Mouse (Mus musculus) left cerebral cortex, adult 11 months (tissue): ENCODE data around the gene Dcaf11.

ENCODE experiments used
- DNase-seq: peaks from one replicate; pipeline ENCODE4 v3.0.0; 2022; ENCODE audit warnings: low spot score

The Dcaf11 gene

DNA sequence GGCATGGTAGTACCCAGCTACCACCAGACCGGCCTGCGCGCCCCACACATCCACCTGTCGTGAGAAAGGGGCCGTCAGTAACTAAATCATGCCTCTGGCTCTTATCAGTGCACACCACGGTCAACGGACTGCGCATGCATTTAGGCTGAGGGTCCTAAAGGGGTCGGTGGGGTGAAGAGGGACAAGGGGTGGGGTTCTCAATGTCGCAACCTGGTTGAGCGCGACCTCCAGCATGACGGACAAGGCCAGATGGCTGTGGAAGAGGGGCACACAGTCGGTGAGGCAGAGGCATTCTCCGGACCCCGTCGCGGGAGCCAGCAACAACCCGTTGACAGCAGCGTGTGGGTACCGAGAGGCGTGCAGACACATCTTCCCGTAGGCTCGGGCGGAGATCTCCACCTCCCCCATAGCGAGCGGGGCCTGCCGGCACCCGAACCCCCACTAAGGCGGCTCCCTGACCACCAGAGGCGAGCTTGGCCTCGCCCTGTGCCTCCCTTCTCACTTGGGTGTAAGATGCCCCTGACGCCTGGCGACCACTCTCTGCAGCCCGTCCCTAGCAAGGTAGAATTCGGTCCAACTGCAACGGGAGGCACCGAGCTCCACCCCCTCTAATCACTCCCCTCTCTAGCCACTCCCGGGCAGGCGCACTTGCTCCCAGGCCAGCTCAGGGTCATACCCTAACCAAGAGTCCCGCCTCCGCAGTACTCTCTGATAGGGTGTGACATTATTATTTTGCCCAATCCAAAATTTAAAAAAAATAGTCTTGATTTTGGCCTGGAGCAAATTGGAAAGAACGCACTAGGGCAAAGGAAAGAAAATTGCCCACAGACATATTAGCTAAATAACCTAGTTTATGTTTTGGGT is 25.1 kb downstream of the Dcaf11 start, which contains the start of gene Emc9:
Gene Emc9, minus strand, starts transcription at position 601 of the 864 bp plus-strand sequence.
- DNase-seq = peak; percentile 48

DNA sequence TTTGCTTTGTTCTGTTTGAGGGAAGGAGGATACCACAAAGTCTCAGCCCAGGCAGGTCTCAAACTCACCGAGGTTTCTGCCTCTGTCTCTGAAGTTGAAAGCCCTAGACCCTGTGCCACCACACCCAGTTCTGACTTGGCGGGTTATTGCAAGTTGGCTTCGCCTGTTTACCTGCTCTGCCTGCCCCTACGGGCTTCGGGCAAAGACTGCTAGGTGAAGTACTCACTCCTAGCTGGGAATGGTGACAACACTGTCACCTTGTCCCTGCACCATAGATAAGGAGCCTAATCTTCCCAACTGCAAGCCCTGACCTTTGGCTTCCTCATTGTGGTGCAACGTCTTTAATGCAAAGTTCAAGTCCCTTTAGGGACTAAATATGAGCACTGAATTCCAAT is 25.8 kb downstream of the Dcaf11 start:
- no peak for DNase-seq

DNA sequence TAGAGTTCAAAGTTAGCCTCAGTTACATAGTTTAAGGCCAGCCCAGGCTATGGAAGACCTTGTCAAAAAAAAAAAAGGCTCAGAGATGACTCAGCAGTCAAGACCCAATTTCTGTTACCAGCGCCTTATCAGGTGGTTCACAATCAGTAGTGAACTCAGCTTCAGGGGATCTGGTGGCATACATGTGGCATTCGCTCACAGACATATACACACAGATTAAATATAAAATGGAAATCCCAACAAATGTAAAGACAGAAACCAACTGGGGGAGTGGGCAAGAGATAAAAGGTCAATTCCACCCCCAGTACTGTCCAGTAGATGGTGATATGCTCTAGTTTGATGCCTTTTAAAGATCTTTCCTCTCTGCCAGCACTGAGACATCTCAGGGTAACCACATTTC is 26.3 kb downstream of the Dcaf11 start:
- DNase-seq = no peak

DNA sequence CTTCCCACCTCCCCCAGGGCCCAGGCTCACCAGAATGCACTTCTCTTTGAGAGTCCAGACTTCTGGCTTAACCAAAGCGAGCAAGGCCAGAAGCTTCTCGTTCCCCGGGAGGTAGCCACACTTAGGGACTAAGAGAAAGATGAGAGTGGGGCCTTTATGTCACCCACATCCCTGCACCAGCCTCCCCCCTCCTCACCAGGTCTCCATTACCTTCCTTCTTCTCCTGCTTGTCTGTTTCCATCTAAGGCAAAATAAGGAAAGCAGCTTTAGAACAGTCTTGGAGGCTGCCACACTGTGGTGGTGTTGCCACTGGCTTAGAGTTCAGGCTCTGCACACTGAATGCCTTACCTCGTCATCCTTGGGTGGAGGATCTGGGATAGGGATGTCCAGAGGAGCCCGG is 29.5 kb downstream of the Dcaf11 start:
- DNase-seq = no peak

DNA sequence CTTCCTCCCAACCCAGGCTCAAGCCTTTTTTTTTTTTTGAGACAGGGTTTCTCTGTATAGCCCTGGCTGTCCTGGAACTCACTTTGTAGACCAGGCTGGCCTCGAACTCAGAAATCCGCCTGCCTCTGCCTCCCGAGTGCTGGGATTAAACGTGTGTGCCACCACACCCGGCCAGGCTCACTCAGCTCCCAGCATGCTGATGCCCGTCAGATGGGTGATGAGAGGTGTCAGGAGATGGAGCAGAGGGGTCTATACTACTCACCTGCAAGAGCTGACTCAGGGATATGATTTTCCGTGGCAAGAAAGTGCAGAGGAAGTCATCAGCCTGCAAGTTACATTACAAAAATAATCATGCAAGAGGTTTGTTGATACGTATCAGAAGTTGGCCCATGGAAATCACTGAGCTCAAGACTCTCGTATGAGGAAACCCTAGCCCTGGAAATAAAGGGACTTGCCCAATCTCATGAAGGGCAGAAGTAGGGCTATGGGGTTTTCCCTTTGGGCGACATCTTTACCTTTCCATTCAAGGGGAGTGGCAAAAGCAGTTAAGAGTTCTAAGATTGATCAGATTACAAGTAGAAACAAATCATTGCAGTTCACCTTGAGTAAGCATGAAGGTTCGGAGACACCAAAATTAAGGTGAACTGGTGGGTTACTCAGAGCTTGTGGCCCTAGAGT is 30.1 kb downstream of the Dcaf11 start:
- DNase-seq = no peak

DNA sequence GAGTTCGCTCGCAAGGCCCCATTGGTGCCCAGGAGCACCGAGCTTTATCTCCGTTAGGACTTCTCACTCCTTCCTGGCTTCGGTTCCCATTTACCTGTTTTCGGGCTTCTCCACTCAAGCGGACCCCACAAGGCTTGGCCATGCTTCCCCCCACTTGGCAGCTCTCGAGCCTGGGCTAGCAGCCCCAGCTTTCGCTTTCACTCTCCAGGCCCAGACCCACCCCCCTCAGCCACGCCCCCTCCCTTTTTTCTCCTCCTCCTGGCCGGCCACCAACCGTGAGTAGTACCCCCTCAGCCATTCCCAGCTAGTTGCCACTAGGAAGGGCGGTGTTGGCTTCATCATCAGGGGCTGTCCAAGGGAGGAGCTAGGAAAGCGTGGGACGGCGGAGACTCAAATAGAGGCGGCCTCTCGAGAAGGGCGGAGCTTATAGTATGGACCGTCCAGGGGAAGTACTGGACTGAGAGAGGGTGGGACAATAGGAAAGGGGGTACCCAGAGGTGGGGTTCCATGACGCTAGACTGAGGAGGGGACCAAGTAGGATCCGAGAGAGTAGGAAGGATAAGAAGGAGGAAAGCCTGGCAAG is 31.0 kb downstream of the Dcaf11 start, which contains the start of gene Psme2:
Gene Psme2, minus strand, starts transcription at position 366 of the 583 bp plus-strand sequence.
- DNase-seq = peak; percentile 90

DNA sequence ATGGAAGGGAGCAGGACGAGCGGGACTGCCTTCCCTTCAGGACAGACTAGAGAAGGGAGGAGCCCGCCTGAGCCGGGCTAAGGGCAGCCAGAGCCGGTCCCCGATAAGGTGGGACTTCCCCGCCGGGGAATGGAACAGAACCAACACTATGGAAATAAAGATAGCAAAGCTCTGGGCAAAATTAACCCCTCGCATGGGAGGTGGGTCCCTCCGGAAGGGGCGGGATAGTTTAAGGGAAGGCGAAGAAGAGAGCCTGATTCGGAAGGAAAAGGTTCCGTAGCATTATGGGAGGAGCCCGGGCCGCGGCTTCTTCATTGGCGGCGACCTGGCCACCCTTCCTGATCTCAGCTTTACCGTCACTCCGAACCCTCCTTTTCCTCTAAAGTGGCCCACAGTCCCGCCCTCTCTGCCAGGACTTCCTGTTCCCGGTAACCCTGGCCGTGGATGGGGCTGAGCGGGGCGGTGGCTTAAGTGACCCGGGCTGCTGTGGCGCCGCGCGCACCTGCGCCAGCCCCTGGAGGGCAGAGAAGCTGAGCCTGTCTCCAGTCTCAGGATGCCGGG is 31.6 kb downstream of the Dcaf11 start, which contains the start of gene Rnf31:
Gene Rnf31, plus strand, starts transcription at position 378 of the 561 bp plus-strand sequence.
- peak; percentile 91 for DNase-seq

DNA sequence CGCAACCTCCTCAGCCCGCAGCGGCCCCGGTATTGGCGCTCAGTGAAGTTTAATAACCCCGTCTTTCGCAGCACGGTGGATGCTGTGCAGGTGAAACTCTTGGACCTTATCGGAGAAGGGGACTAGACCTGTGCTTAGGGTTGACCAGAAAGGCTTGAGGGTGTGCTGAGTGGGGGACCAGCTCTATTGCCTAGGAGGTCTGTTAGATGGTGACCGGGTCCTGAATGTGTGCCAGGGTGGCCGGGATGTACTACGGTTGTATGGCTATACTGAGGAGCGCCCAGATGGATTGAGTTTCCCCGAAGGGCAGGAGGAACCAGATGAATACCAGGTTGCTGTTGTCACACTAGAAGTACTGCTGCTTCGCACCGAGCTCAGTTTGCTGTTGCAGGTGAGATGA is 32.4 kb downstream of the Dcaf11 start:
- DNase-seq = no peak

DNA sequence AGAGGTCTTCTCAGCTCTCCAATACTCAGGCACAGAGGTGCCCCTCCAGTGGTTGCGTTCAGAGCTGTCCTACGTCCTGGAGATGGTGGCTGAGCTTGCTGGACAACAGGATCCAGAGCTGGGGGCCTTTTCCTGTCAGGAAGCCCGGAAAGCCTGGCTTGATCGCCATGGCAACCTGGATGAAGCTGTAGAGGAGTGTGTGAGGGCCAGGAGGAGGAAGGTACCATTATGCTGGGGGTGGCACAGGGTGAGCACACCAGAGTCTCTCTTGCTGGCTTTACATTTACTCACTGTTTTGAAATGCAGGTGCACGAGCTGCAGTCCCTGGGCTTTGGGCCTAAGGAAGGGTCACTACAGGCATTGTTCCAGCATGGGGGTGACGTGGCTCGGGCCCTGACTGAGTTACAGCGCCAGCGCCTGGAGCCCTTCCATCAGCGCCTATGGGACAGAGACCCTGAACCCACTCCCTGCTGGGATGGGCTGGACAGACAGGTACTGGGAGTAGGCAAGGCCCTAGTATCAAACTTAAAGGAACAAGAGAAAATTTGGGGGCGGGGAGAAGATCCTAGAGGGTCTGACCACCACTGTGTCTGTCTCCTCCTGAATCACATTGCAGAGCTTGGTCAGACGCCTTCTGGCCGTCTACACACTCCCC is 36.4 kb downstream of the Dcaf11 start:
- no peak for DNase-seq

DNA sequence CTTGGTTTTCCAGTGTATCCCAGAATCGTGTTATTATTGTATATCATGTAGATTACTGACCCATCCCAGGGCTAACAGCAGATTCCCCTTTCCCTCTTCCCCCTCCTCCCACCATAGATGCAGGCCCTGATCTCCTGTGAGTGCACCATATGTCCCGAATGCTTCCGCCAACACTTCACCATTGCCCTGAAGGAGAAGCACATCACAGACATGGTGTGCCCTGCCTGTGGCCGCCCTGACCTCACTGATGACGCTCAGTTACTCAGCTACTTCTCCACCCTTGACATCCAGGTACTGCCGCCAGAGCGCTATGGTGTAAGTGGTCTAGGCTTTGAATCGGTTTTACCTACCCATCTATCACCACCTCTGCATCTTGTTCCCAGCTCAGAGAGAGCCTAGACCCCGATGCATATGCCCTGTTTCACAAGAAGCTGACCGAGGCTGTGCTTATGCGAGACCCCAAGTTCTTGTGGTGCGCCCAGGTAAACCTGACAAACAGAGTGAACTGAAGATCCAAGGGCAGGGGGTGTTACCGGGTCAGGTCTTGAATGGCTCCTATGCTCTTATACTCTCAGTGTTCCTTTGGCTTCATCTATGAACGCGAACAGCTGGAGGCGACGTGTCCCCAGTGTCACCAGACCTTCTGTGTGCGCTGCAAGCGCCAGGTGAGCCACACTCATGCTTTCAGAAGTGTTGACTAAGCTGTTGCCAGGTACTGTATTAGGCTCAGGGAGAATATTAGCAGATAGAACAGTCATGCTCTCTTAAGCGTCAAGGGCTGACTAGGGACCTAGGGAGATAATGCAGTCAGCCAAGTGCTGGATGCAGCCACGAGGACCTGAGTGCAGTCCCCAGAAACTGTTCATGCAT is 39.0 kb downstream of the Dcaf11 start:
- no peak for DNase-seq

DNA sequence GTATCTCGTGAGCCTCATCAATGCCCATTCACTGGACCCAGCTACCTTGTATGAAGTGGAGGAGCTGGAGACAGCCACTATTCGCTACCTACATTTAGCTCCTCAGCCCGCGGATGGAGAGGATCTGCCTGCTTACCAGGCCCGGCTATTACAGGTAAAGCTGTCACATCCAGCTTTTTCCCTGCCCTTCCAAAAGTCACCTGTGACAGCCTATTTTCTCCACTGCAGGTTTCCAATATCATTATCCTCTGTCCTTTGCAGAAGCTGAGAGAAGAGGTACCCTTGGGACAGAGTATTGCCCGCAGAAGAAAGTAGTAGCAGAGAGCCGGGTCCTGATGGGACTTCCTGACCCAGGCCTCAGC is 43.4 kb downstream of the Dcaf11 start, which contains the start of gene Irf9:
Gene Irf9, plus strand, starts transcription at position 301 of the 362 bp plus-strand sequence.
- no peak for DNase-seq

DNA sequence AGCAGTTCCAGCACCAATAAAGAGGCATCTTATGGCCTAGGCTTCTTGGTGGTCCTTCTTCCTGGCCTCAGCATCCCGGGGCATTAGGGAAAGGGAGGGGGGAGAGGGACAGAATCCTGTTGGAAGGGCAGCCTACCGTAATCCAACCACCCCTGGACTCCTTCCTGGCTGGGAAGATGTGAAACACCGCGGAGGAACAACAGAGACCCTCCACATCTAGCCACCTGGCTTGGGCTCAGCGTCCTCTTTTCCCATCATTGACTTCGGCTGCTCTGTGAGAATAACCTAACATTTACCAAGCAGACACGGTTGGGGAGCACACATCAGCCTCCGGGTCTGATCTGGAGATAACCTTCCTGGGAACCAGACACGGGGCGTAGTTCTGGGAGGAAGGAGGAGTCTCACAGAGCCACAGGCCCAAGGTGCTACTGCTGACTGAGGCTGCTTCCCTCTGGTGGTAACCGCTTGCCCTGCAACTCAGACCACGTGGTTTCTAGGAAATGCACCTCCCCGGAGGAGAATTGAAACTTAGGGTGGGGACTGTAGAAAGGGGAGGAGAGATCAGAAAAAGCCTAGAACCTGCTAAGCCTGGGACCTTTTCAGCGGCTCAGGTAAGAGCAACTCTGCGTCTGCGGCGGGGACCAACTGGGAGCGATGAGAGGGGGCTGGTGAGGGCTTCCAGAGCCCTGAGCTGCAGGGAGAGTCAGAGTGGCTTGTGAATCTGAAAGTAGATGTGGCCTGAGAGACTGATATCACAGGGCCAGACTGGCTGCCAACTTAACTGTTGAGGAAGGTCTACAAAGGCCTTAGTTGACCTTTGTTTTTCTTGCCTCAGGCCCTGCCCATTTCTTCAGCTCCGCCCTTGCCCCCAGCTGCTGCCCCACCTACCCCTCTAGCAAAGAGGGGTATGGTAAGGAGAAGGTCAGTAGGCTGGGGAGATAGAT is 44.1 kb downstream of the Dcaf11 start:
- DNase-seq = peak; percentile 85

DNA sequence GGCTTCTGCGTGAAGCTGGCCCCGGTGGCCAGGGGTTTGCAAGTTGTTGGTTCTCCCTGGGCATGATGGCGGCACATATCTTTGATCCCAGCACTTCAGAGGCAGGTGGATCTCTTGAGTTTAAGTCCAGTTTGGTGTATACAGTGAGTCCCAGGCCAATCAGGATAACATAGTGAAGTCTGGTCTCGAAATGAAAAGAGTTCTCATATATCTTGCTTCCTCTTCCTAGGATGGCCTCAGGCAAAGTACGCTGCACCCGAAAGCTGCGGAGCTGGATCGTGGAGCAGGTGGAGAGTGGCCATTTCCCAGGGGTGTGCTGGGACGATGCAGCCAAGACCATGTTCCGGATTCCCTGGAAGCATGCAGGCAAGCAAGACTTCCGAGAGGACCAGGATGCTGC is 45.0 kb downstream of the Dcaf11 start:
- no peak for DNase-seq

DNA sequence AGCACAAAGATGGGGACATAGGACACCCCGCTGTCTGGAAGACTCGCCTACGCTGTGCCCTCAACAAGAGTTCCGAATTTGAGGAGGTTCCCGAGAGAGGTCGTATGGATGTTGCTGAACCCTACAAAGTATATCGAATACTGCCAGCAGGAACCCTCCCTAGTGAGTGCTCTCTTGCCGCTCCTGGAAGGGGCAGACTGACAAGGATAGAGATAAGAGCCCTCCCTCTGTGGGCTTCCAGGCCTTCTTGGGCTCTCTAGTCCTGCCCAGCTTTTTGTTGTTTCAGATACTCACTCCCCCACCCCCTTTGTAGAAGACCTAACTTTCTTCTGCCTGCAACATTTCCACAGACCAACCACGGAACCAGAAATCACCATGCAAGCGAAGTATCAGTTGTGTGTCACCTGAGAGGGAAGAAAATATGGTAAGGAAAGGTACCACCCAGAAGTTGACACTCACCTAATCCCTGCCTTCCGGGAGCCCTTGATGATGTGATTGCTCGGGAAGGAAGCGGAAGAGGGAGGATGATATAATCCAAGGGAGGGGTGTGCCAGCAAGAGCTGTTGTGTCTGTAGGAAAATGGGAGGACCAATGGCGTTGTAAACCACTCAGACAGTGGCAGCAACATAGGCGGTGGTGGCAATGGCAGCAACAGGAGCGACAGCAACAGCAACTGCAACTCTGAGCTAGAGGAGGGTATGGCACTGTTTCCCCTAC is 46.1 kb downstream of the Dcaf11 start:
- no peak for DNase-seq

DNA sequence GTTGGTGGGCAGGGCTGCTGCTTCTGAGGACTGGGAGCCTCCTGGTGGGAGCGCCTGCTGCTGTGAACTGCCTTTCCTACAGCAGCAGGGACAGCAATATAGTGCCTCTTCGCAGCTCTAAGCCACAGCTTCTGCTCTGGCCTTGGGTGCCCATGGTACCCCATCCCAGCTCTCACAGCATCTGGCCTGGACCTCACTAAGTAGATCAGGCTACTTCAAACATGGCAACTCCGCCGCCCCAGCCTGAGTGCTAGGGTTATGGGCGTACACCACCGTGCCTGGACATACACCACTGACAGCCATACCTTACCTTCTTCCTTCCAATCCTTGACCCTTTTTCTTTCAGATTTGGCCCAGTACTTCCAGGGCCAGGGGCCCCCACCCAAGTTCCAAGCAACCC is 48.5 kb downstream of the Dcaf11 start:
- no peak for DNase-seq

DNA sequence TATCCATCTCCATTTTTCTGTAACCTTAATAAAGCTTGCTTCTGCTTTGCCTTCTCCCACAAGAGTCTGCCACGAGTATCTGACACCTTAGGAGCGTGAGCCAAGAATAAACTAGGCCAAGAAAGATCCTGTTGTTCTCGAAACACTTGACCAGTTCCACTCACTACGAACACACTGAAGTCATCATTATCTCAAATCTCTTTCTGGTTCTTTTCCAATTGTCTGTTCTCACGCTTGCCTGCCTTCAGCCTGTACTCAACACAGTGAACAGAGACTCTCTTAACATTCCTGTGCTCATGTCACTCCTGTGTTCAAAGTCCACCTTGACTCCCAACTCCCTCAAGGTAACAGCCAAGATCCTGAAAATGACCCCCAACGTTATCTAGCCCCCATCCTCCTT is 53.5 kb downstream of the Dcaf11 start:
- no peak for DNase-seq

DNA sequence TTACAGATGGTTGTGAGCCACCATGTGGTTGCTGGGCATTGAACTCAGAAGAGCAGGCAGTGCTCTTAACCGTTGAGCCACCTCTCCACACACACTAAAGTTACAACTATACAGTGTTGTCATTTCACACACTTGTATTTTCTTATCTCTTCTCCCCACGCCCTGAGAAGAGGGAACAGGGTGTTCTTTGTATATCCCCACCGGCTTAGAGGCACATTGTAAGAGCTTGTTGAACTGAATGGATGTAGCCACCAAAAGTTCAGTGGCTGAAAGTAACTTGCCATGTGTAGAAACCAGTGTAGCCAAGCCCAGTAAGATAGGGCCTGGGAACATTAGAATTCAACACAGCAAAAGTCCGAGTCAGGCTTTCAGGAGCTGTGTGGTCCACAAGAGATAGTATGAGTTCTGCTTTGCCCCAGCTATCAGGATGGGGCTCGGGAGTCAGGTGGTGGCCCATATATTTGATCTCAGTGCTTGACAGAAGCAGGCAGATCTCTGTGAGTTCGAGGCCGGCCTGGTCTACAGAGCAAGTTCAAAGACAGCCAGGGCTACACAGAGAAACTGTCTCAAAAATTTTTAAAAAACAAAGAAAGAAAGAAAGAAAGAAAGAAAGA is 54.9 kb downstream of the Dcaf11 start:
- no peak for DNase-seq

DNA sequence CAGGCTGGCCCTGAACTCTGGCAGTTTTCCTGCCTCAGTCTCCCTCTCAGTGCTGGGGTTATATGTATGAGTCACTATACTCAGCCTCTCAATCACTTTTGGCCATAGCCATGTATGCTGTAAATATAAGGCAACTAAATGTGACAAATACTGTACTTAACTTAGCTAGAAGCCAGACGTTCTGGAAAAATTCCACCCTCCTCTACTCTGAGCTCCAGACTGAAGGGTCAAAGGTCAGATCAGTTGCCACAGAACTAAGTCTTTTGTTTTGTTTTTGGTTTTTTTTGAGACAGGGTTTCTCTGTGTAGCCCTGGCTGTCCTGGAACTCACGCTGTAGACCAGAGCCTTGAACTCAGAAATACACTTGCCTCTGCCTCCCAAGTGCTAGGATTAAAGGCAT is 56.1 kb downstream of the Dcaf11 start:
- DNase-seq = no peak

DNA sequence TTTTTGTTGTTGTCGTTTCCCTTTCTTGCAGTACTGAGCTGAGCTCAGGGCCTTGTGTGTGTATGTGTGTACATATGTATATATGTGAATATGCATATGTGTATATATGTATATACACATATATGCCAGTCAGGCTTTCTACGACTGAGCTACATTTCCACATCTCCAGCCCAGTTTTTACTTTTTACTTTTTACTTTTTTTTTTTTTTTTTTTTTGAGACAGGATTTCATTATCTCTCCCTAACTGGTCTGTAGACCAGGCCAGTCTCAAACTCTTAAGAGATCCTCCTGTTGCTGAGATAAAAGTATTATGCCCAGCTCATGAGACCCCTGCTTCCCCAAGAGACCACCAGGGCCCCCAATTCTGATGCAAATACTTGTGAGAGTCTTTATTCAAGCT is 57.0 kb downstream of the Dcaf11 start:
- no peak for DNase-seq
